Mouse (Mus musculus) intestine, postnatal 0 days (tissue): ENCODE measurements around the gene Srsf7. TPM values are rescaled to one million over a fixed set of nuclear protein-coding genes. Genes with fewer than 3 reads are reported as not detected.

Experiments
- ATAC-seq: fragments of 200-750 bp; cut with Nextera tagmentation; 2 replicates; pipeline ENCODE4 v1.8.0; 2017; ENCODE audit warnings: mild to moderate bottlenecking, moderate TSS enrichment, moderate library complexity
- H3K27ac ChIP-seq: fragments of 300-500 bp; sonication (generic); 2 replicates; pipeline ENCODE4 v1.5.1; 2014; ENCODE audit warnings: mild to moderate bottlenecking, low read depth, low read length, moderate library complexity
- H3K27me3 ChIP-seq: fragments of 300-500 bp; sonication (generic); replicated peaks from 2 replicates; pipeline ENCODE4 v1.6.1; 2014; ENCODE audit warnings: low read length, mixed read lengths; ENCODE audit not compliant: control insufficient read depth, insufficient read depth
- H3K36me3 ChIP-seq: fragments of 300-500 bp; sonication (generic); 2 replicates; pipeline ENCODE4 v1.6.1; 2014; ENCODE audit warnings: mild to moderate bottlenecking, moderate library complexity; ENCODE audit not compliant: control insufficient read depth, insufficient read depth
- H3K4me1 ChIP-seq: fragments of 300-500 bp; sonication (generic); replicated peaks from 2 replicates; pipeline ENCODE4 v1.6.1; 2014; ENCODE audit warnings: antibody characterized with exemption, low read length, mixed read lengths; ENCODE audit not compliant: control insufficient read depth, insufficient read depth
- H3K4me2 ChIP-seq: fragments of 300-500 bp; sonication (generic); replicated peaks from 2 replicates; pipeline ENCODE4 v1.6.1; 2014; ENCODE audit warnings: low read depth, mild to moderate bottlenecking, moderate library complexity
- H3K4me3 ChIP-seq: fragments of 300-500 bp; sonication (generic); 2 replicates; pipeline ENCODE4 v1.5.1; 2014; ENCODE audit warnings: low read depth, low read length
- H3K9ac ChIP-seq: fragments of 300-500 bp; sonication (generic); 2 replicates; pipeline ENCODE4 v1.6.1; 2014; ENCODE audit warnings: mild to moderate bottlenecking, low read depth, low read length
- H3K9me3 ChIP-seq: fragments of 300-500 bp; sonication (generic); 2 replicates; pipeline ENCODE4 v1.6.1; 2016; ENCODE audit warnings: mixed run types; ENCODE audit not compliant: control insufficient read depth
- CTCF ChIP-seq: sonication (generic); IDR thresholded peaks from 2 replicates; pipeline ENCODE4 v1.5.1; 2016; ENCODE audit warnings: low read depth, mild to moderate bottlenecking, control low read depth, antibody characterized with exemption, moderate library complexity
- WGBS: fragments of 180-500 bp; shearing (Covaris S2); extraction: QIAGEN DNeasy Blood & Tissue Kit; methylation state at CpG from one replicate; pipeline ENCODE4 v1.1.7; 2014; 5-methylcytosine and 5-hydroxymethylcytosine counted together
- polyA plus RNA-seq: library from polyadenylated mRNA; unstranded; fragments of >200 nt; fragmentation: Nextera tagmentation; extraction: Ambion mirVana; gene quantifications from 2 replicates; pipeline ENCODE4 v1.2.1, GENCODE M21; 2015

Srsf7 gene
- polyA plus RNA-seq, 1 experiment from 2014 or later, result 169 TPM

- no peaks in the 10 kb centered on the region for H3K27me3 ChIP-seq
- no peak for TF ChIP-seq CTCF
- no peaks in the 10 kb centered on the region for H3K9me3 ChIP-seq
- no peak overlapping the region for H3K27ac ChIP-seq
- no peak overlapping the region for H3K4me2 ChIP-seq
- H3K9ac ChIP-seq, result no peak overlapping the region
- no peaks in the 10 kb centered on the region for H3K36me3 ChIP-seq
- 88% methylated on average over 8 of the region's 8 CpGs for WGBS
- ATAC-seq, result no peak
- no peaks in the 10 kb centered on the region for H3K4me1 ChIP-seq
- H3K4me3 ChIP-seq, result no peak overlapping the region
Observed at GRCm38 (mm10) chr17:80156905-80157304, 50.2 kb downstream of the Srsf7 start.

GRCm38 (mm10) chr17:80153631-80154030 is 53.5 kb downstream of the Srsf7 start:
- H3K9me3 ChIP-seq, result no peaks in the 10 kb centered on the region
- WGBS, result 68% methylated on average over 2 of the region's 2 CpGs
- no peak for ATAC-seq
- H3K4me2 ChIP-seq, result no peak overlapping the region
- no peak overlapping the region for H3K9ac ChIP-seq
- H3K4me3 ChIP-seq, result no peak overlapping the region
- no peak for TF ChIP-seq CTCF
- H3K36me3 ChIP-seq, result no peaks in the 10 kb centered on the region; the same call in 1 of the 2 replicates
- no peaks in the 10 kb centered on the region for H3K27me3 ChIP-seq
- no peak overlapping the region for H3K27ac ChIP-seq
- H3K4me1 ChIP-seq, result no peaks in the 10 kb centered on the region

GRCm38 (mm10) chr17:80152767-80153630 is 54.1 kb downstream of the Srsf7 start:
- Histone ChIP-seq H3K4me1 (no peaks in the 10 kb centered on the region), H3K9ac (no peak overlapping the region), H3K4me2 (no peak overlapping the region), H3K9me3 (no peaks in the 10 kb centered on the region), H3K27me3 (no peaks in the 10 kb centered on the region), H3K36me3 (no peaks in the 10 kb centered on the region; the same call in 1 of the 2 replicates), H3K27ac (no peak overlapping the region), H3K4me3 (no peak overlapping the region)
- no peak for ATAC-seq
- 54% methylated on average over 12 of the region's 12 CpGs for WGBS
- no peak for TF ChIP-seq CTCF

DNA sequence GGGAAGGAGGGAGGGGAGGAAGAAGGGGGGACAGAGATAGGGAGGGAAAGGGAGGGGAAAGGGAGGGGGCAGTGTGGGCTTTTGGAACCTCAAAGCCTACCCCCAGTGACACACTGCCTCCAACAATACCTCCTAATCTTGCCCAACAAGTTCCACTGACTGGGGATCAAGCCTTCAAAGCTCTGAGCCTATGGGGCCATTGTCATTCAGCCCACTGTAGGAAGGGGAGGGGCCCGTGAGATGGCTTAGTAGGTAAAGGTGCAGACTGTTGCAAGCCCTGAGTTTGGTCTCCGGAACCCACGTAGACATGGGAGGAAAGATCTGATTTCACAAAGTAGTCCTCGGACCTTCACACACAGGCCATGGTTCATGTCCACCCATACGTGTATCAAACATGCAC is 55.8 kb downstream of the Srsf7 start:
- no peak for TF ChIP-seq CTCF
- Histone ChIP-seq H3K9me3 (no peaks in the 10 kb centered on the region), H3K4me3 (no peak overlapping the region), H3K27ac (no peak overlapping the region), H3K4me1 (no peaks in the 10 kb centered on the region), H3K27me3 (no peaks in the 10 kb centered on the region), H3K36me3 (peaks cover 4% of the 10 kb centered on the region; the same call in 1 of the 2 replicates), H3K9ac (no peak overlapping the region), H3K4me2 (no peak overlapping the region)
- 0 out of 2 replicates have a peak, but pooled peaks have one; percentile 20 for ATAC-seq
- 39% methylated on average over 5 of the region's 5 CpGs for WGBS

Other genes with a start within 250 kb of the Srsf7 start
- 21.9 and 22.1 TPM in 2 replicates for gene Hnrnpll, start 145.0 kb downstream of the Srsf7 start, polyA plus RNA-seq
- gene Galm, start 79.8 kb downstream of the Srsf7 start, polyA plus RNA-seq, result 73.5 and 86.6 TPM in 2 replicates
- 0.07 TPM in 1 of 2 replicates, not detected in the other for gene Ttc39d, start 153 bp upstream of the Srsf7 start, polyA plus RNA-seq
- gene Gemin6, start 17.1 kb upstream of the Srsf7 start, polyA plus RNA-seq, result 15.0 and 15.9 TPM in 2 replicates
- 9.0 and 12.7 TPM in 2 replicates for gene Morn2, start 82.9 kb upstream of the Srsf7 start, polyA plus RNA-seq
- gene Dhx57, start 83.2 kb upstream of the Srsf7 start, polyA plus RNA-seq, result 3.2 and 3.4 TPM in 2 replicates
- 1.3 and 1.5 TPM in 2 replicates for gene Arhgef33, start 100.1 kb upstream of the Srsf7 start, polyA plus RNA-seq
- gene Gm10190, start 166.2 kb upstream of the Srsf7 start, polyA plus RNA-seq, result 0.73 and 1.6 TPM in 2 replicates